Mouse (Mus musculus) G1E (cell line): ENCODE measurements around the gene Mastl. TPM values are rescaled to one million over a fixed set of nuclear protein-coding genes. Genes with fewer than 3 reads are reported as not detected.
A peak's percentile ranks its signal among the peaks of the same experiment; 100 is the strongest.

ENCODE experiments used
- ATAC-seq: 2 replicates; pipeline ENCODE4 v1.8.0; 2016; ENCODE audit warnings: mild to moderate bottlenecking; ENCODE audit not compliant: insufficient number of reproducible peaks, poor library complexity, low FRiP score, severe bottlenecking; ENCODE audit errors: extremely low read depth
- DNase-seq: peaks from one replicate; pipeline ENCODE4 v3.0.0; 2012; ENCODE audit warnings: low spot score
- H3K27me3 ChIP-seq: 2 replicates; pipeline ENCODE4 v1.6.1; 2012; ENCODE audit warnings: mild to moderate bottlenecking, low read length, inconsistent platforms; ENCODE audit not compliant: insufficient read depth
- H3K36me3 ChIP-seq: replicated peaks from 2 replicates; pipeline ENCODE3; 2012; ENCODE audit warnings: mild to moderate bottlenecking, inconsistent platforms
- H3K4me1 ChIP-seq: 2 replicates; pipeline ENCODE4 v1.6.1; 2012; ENCODE audit warnings: low read depth, low read length, inconsistent platforms, mixed read lengths; ENCODE audit not compliant: insufficient read depth
- H3K4me3 ChIP-seq: 2 replicates; pipeline ENCODE4 v1.5.1; 2012; ENCODE audit warnings: low read depth, mild to moderate bottlenecking, inconsistent platforms, low read length, moderate library complexity, mixed read lengths
- H3K9me3 ChIP-seq: replicated peaks from 2 replicates; pipeline ENCODE4 v1.6.1; 2012; ENCODE audit warnings: inconsistent platforms
- CTCF ChIP-seq: IDR thresholded peaks from 2 replicates; pipeline ENCODE4 v1.5.1; 2012; ENCODE audit warnings: low read depth, low read length, inconsistent platforms, mixed read lengths
- GATA1 ChIP-seq: IDR thresholded peaks from 2 replicates; pipeline ENCODE4 v1.6.1; 2012; ENCODE audit warnings: borderline replicate concordance, low read length, inconsistent platforms, mixed read lengths
- GATA2 ChIP-seq: IDR thresholded peaks from 2 replicates; pipeline ENCODE4 v1.6.1; 2012; ENCODE audit warnings: low read depth, low read length, inconsistent platforms, borderline replicate concordance
- POLR2AphosphoS5 ChIP-seq: IDR thresholded peaks from 2 replicates; pipeline ENCODE4 v1.6.1; 2012; ENCODE audit warnings: low read depth, low read length, inconsistent platforms; ENCODE audit not compliant: insufficient replicate concordance
- TAL1 ChIP-seq: conservative IDR thresholded peaks from 2 replicates; pipeline ENCODE4 v1.6.1; 2012; ENCODE audit warnings: low read depth, low read length, inconsistent platforms, mixed read lengths
- polyA plus RNA-seq: library from polyadenylated mRNA; stranded (reverse); fragments of >175 nt; gene quantifications from 2 replicates; pipeline ENCODE4 v1.2.3, GENCODE M21; 2012
- total RNA-seq, 2 experiments: library from RNA; stranded (forward) in 1 of 2; stranded (reverse) in 1 of 2; fragments of 200-1000 nt in 1 of 2; fragments of >200 nt in 1 of 2; fragmentation: Nextera tagmentation in 1 of 2; gene quantifications; 2 replicates each; pipeline ENCODE4 v1.2.3; 2014 to 2017

Gene Mastl
- total and polyA plus RNA-seq, 3 experiments = 1.8 to 20.7 (median 19.8) TPM

DNA sequence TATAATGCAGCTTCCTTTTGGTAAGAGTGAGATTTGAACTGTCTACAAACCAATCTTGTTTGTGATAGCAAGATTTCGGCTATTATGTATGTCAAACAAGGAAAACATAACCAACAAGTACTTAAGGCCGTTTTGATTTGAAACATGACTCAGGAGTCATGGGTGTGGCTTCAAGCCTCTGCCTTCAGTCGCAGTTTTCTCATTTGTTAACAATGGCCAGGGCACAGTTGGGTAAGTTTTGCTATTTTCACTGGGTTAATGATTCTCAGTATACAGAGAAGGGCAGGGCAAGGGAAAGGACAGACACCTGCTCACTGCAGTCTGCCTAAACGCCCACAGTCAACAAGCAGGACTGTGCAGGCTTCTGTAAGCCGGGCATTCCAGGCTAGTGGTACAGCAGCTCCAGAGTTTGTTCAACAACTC is 614 bp downstream of the Mastl start:
- DNase-seq = peak; percentile 3
- no peak for ATAC-seq

DNA sequence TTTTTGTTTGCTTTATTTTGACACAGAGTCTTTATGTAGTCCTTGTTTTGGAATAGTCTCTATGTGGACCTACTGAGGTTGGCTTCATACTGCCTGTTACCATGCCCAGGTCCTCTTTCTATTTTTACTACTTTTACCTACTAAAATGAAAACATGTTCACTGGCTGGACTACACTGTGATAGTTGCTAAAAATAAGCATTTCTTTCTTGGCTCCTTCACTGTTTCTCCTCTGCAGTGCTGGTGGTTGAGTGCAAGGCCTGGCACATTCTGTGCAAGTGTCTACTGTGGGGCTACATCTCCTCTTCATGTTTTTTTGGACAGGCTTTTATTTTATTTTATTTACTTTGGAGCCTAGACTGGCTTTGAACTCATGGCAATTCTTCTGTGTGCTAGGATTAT is 36.3 kb downstream of the Mastl start:
- TF ChIP-seq CTCF (no peak), TAL1 (no peak), POLR2AphosphoS5 (no peak), GATA2 (no peak), GATA1 (no peak)
- DNase-seq (no peak), ATAC-seq (no peak)
- no peak overlapping the region for H3K4me3 ChIP-seq
- H3K36me3 ChIP-seq = peaks cover 49% of the 10 kb centered on the region
- no peaks in the 10 kb centered on the region for H3K4me1 ChIP-seq
- no peaks in the 10 kb centered on the region for H3K9me3 ChIP-seq
- H3K27me3 ChIP-seq = no peaks in the 10 kb centered on the region

More for the DNA sequence above, 614 bp downstream of the Mastl start:
- no peaks in the 10 kb centered on the region for H3K27me3 ChIP-seq
- peaks cover 37% of the 10 kb centered on the region for H3K4me1 ChIP-seq
- peak overlapping the region; percentile 84 for H3K4me3 ChIP-seq
- H3K36me3 ChIP-seq = peaks cover 28% of the 10 kb centered on the region
- no peaks in the 10 kb centered on the region for H3K9me3 ChIP-seq
- TF ChIP-seq POLR2AphosphoS5 = no peak
- TF ChIP-seq CTCF = no peak
- no peak for TF ChIP-seq GATA1
- TF ChIP-seq GATA2 = no peak
- no peak for TF ChIP-seq TAL1

- no peaks in the 10 kb centered on the region for H3K4me1 ChIP-seq
- no peaks in the 10 kb centered on the region for H3K9me3 ChIP-seq
- no peak for DNase-seq
- ATAC-seq = no peak
- H3K27me3 ChIP-seq = no peaks in the 10 kb centered on the region
- peaks cover 8% of the 10 kb centered on the region for H3K36me3 ChIP-seq
- H3K4me3 ChIP-seq = no peak overlapping the region
- TF ChIP-seq POLR2AphosphoS5 (no peak), CTCF (no peak), TAL1 (no peak), GATA1 (no peak), GATA2 (no peak)
Measured at GRCm38 (mm10) chr2:23102266-23102665, 53.6 kb downstream of the Mastl start.

GRCm38 (mm10) chr2:23097028-23097427 is 58.8 kb downstream of the Mastl start:
- no peak overlapping the region for H3K4me3 ChIP-seq
- TF ChIP-seq GATA1 (no peak), CTCF (no peak), GATA2 (no peak), TAL1 (no peak), POLR2AphosphoS5 (no peak)
- DNase-seq (no peak), ATAC-seq (no peak)
- no peaks in the 10 kb centered on the region for H3K9me3 ChIP-seq
- H3K36me3 ChIP-seq = peaks cover 33% of the 10 kb centered on the region
- no peaks in the 10 kb centered on the region for H3K27me3 ChIP-seq
- H3K4me1 ChIP-seq = no peaks in the 10 kb centered on the region

GRCm38 (mm10) chr2:23092216-23092615 is 63.6 kb downstream of the Mastl start:
- DNase-seq (peak; percentile 5), ATAC-seq (no peak)
- TF ChIP-seq POLR2AphosphoS5 = no peak
- TF ChIP-seq CTCF = peak; percentile 56
- Histone ChIP-seq H3K36me3 (peaks cover 55% of the 10 kb centered on the region), H3K4me3 (no peak overlapping the region), H3K27me3 (no peaks in the 10 kb centered on the region), H3K9me3 (no peaks in the 10 kb centered on the region), H3K4me1 (no peaks in the 10 kb centered on the region)

DNA sequence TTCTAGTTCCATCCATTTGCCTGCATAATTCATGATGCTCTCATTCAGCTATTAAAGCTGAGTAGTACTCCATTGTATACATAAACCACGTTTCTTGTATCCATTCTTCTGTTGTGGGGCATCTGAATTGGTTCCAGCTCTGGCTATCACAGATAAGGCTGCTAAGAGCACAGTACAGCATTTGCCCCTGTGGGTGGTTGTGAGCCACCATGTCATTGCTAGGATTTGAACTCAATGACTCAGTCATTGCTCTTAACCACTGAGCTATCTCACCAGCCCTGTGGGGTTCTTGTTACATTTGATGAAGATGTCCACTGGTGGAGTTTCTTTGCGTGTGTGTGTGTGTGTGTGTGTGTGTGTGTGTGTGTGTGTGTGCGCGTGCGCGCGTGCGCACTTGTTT is 71.3 kb downstream of the Mastl start:
- DNase-seq (no peak), ATAC-seq (no peak)
- Histone ChIP-seq H3K27me3 (no peaks in the 10 kb centered on the region), H3K9me3 (no peaks in the 10 kb centered on the region), H3K4me1 (no peaks in the 10 kb centered on the region), H3K36me3 (peaks cover 52% of the 10 kb centered on the region), H3K4me3 (no peak overlapping the region)
- TF ChIP-seq TAL1 (no peak), GATA2 (no peak), CTCF (no peak), GATA1 (no peak), POLR2AphosphoS5 (no peak)
